In the genomic region with DNA sequence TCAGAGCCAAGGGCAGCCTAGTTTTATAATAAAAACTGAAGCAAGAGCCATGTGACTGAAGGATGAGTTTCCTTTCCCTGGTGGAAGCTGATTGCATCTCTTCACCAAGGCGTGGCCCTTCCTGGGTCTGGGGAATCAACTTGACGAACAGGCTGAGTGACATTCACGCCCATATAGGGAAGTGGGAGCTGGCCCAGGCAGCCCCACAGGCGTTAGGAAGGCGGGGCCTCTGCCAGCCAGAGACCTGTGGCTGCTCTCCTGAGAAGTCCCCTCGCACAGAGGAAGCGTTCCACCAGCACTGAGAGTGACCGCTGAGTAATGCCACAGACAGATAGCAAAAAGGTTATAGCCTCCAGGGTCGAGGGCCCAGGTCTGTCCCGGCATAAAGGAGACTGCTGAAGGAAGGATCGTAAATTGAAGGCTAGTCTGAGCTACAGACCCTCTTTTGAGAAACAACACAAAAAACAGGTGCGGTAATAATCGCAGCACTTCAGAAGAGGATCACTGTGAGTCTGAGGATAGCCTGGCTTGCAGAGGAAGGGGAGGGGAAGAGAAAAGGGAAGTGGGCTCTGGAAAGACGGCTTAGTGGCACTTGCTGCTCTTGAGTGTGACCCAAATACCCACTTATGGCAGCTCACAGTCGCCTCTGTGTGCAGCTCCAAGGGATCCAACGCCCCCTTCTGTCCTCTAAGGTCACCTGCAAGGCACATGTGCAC, we compare ENCODE assay signal across 8 mouse cellular contexts. TPM values are rescaled to one million over a fixed set of nuclear protein-coding genes. Genes with fewer than 3 reads are reported as not detected.
DNase-seq lines count a peak whose midpoint lies in the region; ATAC-seq and TF ChIP-seq lines count a peak whose summit lies in the region.

No protein-coding gene starts in this region.

- WGBS in heart, adult 2 months = 3% methylated on average over 16 of the region's 16 CpGs
- WGBS in kidney, adult 2 months = 3% methylated on average over 16 of the region's 16 CpGs
- under 1% methylated on average over 16 of the region's 16 CpGs for WGBS in lung, postnatal 0 days

- TF ChIP-seq POLR2A in heart, adult 2 months (IDR thresholded peaks at IDR 0.05; ENCODE audit: insufficient read depth, low read depth, low read length) = 0 out of 2 replicates have a peak, but pooled peaks have one; percentile 44
- no peak for TF ChIP-seq POLR2A in kidney, adult 2 months (IDR thresholded peaks at IDR 0.05; ENCODE audit: low read depth, low read length)

- intact Hi-C loops in heart, adult 2 months (cut with DNase I) = loop anchor here (1.0 to 5.0 kb wide), 3 partner anchors 44 to 127 kb away; no protein-coding TSS in a partner anchor

- H3K4me2 ChIP-seq in lung, postnatal 0 days (replicated peaks; ENCODE audit: low read depth, low read length) = peak overlapping the region; percentile 55

- H3K4me1 ChIP-seq in heart, adult 2 months (ENCODE audit: control insufficient read depth, insufficient read depth, low read length) = peaks cover 23% of the 10 kb centered on the region
- peaks cover 20% of the 10 kb centered on the region for H3K4me1 ChIP-seq in kidney, adult 2 months (ENCODE audit: control insufficient read depth, insufficient read depth, low read length)
- peaks cover 4% of the 10 kb centered on the region; the same call in 1 of the 2 replicates for H3K4me1 ChIP-seq in lung, postnatal 0 days (ENCODE audit: insufficient read depth, low read depth, low read length)

- peak; percentile 87 for TF ChIP-seq CTCF in heart, adult 2 months (IDR thresholded peaks at IDR 0.05)
- peak; percentile 78 for TF ChIP-seq CTCF in kidney, adult 2 months (conservative IDR thresholded peaks at IDR 0.05; ENCODE audit: insufficient read depth, insufficient read length, low read depth, low read length)
- TF ChIP-seq CTCF in lung, postnatal 0 days (IDR thresholded peaks at IDR 0.05) = peak; percentile 78

- H3K9me3 ChIP-seq in lung, postnatal 0 days (ENCODE audit: low read length) = no peaks in the 10 kb centered on the region

- TF ChIP-seq EP300 in heart, adult 2 months (IDR thresholded peaks at IDR 0.05; ENCODE audit: insufficient read depth, low read depth, low read length) = peak; percentile 63; the same call in 1 of the 2 replicates
- peak; percentile 74 for TF ChIP-seq EP300 in lung, postnatal 0 days (IDR thresholded peaks at IDR 0.05)

- peak; percentile 79 for ATAC-seq in lung, postnatal 0 days

- no peaks in the 10 kb centered on the region for H3K79me2 ChIP-seq in heart, adult 2 months (replicated peaks; ENCODE audit: control insufficient read depth, insufficient read depth, low read length)

- peak overlapping the region; percentile 18 for H3K9ac ChIP-seq in heart, adult 2 months (ENCODE audit: low read depth, low read length)
- no peak overlapping the region for H3K9ac ChIP-seq in lung, postnatal 0 days (replicated peaks; ENCODE audit: low read depth)

- H3K27me3 ChIP-seq in heart, adult 2 months (ENCODE audit: control insufficient read depth, insufficient read depth, low read length) = no peaks in the 10 kb centered on the region
- no peaks in the 10 kb centered on the region for H3K27me3 ChIP-seq in kidney, adult 2 months (replicated peaks; ENCODE audit: control insufficient read depth, insufficient read depth, low read length)
- no peaks in the 10 kb centered on the region for H3K27me3 ChIP-seq in lung, postnatal 0 days (replicated peaks; ENCODE audit: insufficient read depth, low read length)

- H3K36me3 ChIP-seq in heart, adult 2 months (ENCODE audit: control insufficient read depth, insufficient read depth, low read length) = no peaks in the 10 kb centered on the region; the same call in 1 of the 2 replicates
- H3K36me3 ChIP-seq in kidney, adult 2 months (ENCODE audit: control insufficient read depth, insufficient read depth, low read length) = no peaks in the 10 kb centered on the region
- no peaks in the 10 kb centered on the region for H3K36me3 ChIP-seq in lung, postnatal 0 days (ENCODE audit: insufficient read depth, low read length)

- H3K27ac ChIP-seq in heart, adult 2 months = peak overlapping the region; percentile 78
- peak overlapping the region; percentile 80 for H3K27ac ChIP-seq in kidney, adult 2 months (ENCODE audit: insufficient read depth, low read depth, low read length)
- peak overlapping the region; percentile 93 for H3K27ac ChIP-seq in lung, postnatal 0 days (ENCODE audit: low read length)

- H3K4me3 ChIP-seq in heart, adult 2 months = peak overlapping the region; percentile 43
- peak overlapping the region; percentile 29 for H3K4me3 ChIP-seq in kidney, adult 2 months (ENCODE audit: insufficient read depth, low read depth, low read length)
- H3K4me3 ChIP-seq in lung, postnatal 0 days (ENCODE audit: low read depth, low read length) = peak overlapping the region; percentile 22; the same call in 1 of the 2 replicates

- DNase-seq in 416B (ENCODE audit: low read depth) (peak; percentile 96), NIH3T3 (ENCODE audit: low read depth) (peak; percentile 77)
- DNase-seq in embryo, embryonic 10.5 days (ENCODE audit: low spot score) = peak; percentile 76
- DNase-seq in heart, adult 2 months = peak; percentile 68 to 82
- DNase-seq in kidney, adult 2 months = peak; percentile 74
- DNase-seq in lung, postnatal 0 days (ENCODE audit: low spot score) = peak; percentile 94
- DNase-seq in ovary, adult 18-20 months (ENCODE audit: low spot score) = peak; percentile 16
- DNase-seq in urinary bladder, postnatal 10 days (ENCODE audit: low spot score) = peak; percentile 41

RNA-seq across cellular contexts. Expression of a gene that starts 5.2 kb away (rescaled TPM):
- 10 to 100 TPM; 36.4 TPM for total RNA-seq in heart, adult 2 months (2021)
- 23.7 and 24.7 TPM in 2 replicates for polyA plus RNA-seq in heart, adult 2 months (2012; rRNA removed)
- polyA plus RNA-seq in kidney, adult 2 months (2012; rRNA removed) = 60.1 and 60.9 TPM in 2 replicates
- polyA plus RNA-seq in lung, postnatal 0 days (2015; fragmentation: Nextera tagmentation; extraction: Ambion mirVana) = 40.9 and 41.8 TPM in 2 replicates

RNA-seq across cellular contexts. Expression of a gene that starts 41.2 kb away (rescaled TPM):
- total RNA-seq in heart, adult 2 months (2021) = 10 to 100 TPM; 30.1 to 32.6 TPM
- 33.2 and 46.9 TPM in 2 replicates for polyA plus RNA-seq in heart, adult 2 months (2012; rRNA removed)
- 47.1 and 63.3 TPM in 2 replicates for polyA plus RNA-seq in kidney, adult 2 months (2012; rRNA removed)
- polyA plus RNA-seq in lung, postnatal 0 days (2015; fragmentation: Nextera tagmentation; extraction: Ambion mirVana) = 37.1 and 37.2 TPM in 2 replicates

RNA-seq across cellular contexts. Expression of a gene that starts 41.3 kb away (rescaled TPM):
- 10 to 100 TPM; 15.8 to 19.6 TPM for total RNA-seq in heart, adult 2 months (2021)
- polyA plus RNA-seq in heart, adult 2 months (2012; rRNA removed) = 6.7 and 10.6 TPM in 2 replicates
- polyA plus RNA-seq in kidney, adult 2 months (2012; rRNA removed) = 9.0 and 10.9 TPM in 2 replicates
- polyA plus RNA-seq in lung, postnatal 0 days (2015; fragmentation: Nextera tagmentation; extraction: Ambion mirVana) = 25.4 and 27.3 TPM in 2 replicates

Comparison
In these comparisons a context has a peak if more than half of its experiments do, and no peak if none do; other contexts are left out.
1. Peak in every context shown above with its lines: DNase-seq, ATAC-seq, H3K4me3 ChIP-seq and H3K27ac ChIP-seq.
2. DNase-seq: peak in every context shown above with its lines; median percentile 96 in 416B; 94 in lung, postnatal 0 days; 77 in NIH3T3; 76 in embryo, embryonic 10.5 days; 75 in heart, adult 2 months; 74 in kidney, adult 2 months; 41 in urinary bladder, postnatal 10 days; 16 in ovary, adult 18-20 months.